Comparison of ENCODE assay signal across 8 mouse cellular contexts in the genomic region with DNA sequence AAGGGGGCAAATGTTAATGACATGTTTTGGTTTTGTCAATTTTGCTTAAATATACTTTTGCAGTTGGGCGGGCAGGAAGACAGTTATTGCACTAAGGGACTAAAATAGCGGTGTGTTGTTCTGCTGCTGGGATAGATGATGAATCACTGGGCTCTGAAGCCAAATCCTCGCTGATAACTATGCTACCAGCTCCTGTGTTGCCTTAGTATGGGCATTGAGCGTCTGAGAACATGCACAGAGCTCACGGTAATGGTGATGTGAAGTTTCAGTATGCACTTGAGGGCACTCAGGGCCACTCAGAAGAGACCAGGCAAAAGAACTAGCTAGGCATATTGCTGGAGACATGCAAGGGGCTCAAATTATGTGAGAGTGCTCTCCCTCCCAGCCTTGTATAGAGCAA.
DNase-seq lines count a peak whose midpoint lies in the region; ATAC-seq and TF ChIP-seq lines count a peak whose summit lies in the region.

No protein-coding gene starts in this region.

- ATAC-seq in hindbrain, postnatal 0 days = no peak

- DNase-seq in cerebellum, adult 11-12 months = peak; percentile 16
- DNase-seq in cerebellum, postnatal 4 days (ENCODE audit: low spot score in 2 of 2) = no peak
- DNase-seq in 3T3-L1 (ENCODE audit: low read depth, low spot score) = peak; percentile 65
- DNase-seq in hindbrain, postnatal 0 days (ENCODE audit: low spot score) = no peak
- no peak for DNase-seq in midbrain, embryonic 10.5 days (ENCODE audit: low spot score)
- no peak for DNase-seq in retina, postnatal 1 day
- no peak for DNase-seq in gastrocnemius, postnatal 4 days (ENCODE audit: low spot score in 2 of 2)

- H3K4me2 ChIP-seq in hindbrain, postnatal 0 days (ENCODE audit: low read depth, low read length) = peak overlapping the region; percentile 76

- 0 out of 2 replicates have a peak, but pooled peaks cover 3% of the 10 kb centered on the region for H3K4me1 ChIP-seq in embryonic fibroblast, embryonic 13.5 days (ENCODE audit: control insufficient read depth, insufficient read depth, low read length)
- H3K4me1 ChIP-seq in hindbrain, postnatal 0 days (ENCODE audit: insufficient read depth, low read length) = no peaks in the 10 kb centered on the region
- H3K4me1 ChIP-seq in midbrain, embryonic 10.5 days = peaks cover 42% of the 10 kb centered on the region

- peak overlapping the region; percentile 60 for H3K9ac ChIP-seq in hindbrain, postnatal 0 days (replicated peaks; ENCODE audit: low read length)

- no peak for TF ChIP-seq CTCF in embryonic fibroblast, embryonic 13.5 days (IDR thresholded peaks at IDR 0.05; ENCODE audit: borderline replicate concordance, insufficient read depth, low read length)
- no peak for TF ChIP-seq CTCF in hindbrain, postnatal 0 days (IDR thresholded peaks at IDR 0.05; ENCODE audit: low read depth)

- 48% methylated on average over 5 of the region's 5 CpGs for WGBS in hindbrain, postnatal 0 days
- WGBS in midbrain, embryonic 10.5 days = 68% methylated on average over 5 of the region's 5 CpGs

- peak; percentile 65; the same call in 1 of the 2 replicates for TF ChIP-seq POLR2A in embryonic fibroblast, embryonic 13.5 days (IDR thresholded peaks at IDR 0.05; ENCODE audit: low read depth, low read length)

- H3K27ac ChIP-seq in embryonic fibroblast, embryonic 13.5 days (ENCODE audit: insufficient read depth, low read length) = peak overlapping the region; percentile 94
- H3K27ac ChIP-seq in hindbrain, postnatal 0 days = no peak overlapping the region
- H3K27ac ChIP-seq in midbrain, embryonic 10.5 days (replicated peaks) = 0 out of 2 replicates have a peak overlapping the region, but pooled peaks have one; percentile 84

- H3K9me3 ChIP-seq in hindbrain, postnatal 0 days (ENCODE audit: low read length) = no peaks in the 10 kb centered on the region
- H3K9me3 ChIP-seq in midbrain, embryonic 10.5 days (replicated peaks) = no peaks in the 10 kb centered on the region

- H3K36me3 ChIP-seq in hindbrain, postnatal 0 days (ENCODE audit: insufficient read depth, low read length) = no peaks in the 10 kb centered on the region
- H3K36me3 ChIP-seq in midbrain, embryonic 10.5 days = no peaks in the 10 kb centered on the region

- H3K27me3 ChIP-seq in hindbrain, postnatal 0 days (ENCODE audit: insufficient read depth, low read length) = no peaks in the 10 kb centered on the region
- H3K27me3 ChIP-seq in midbrain, embryonic 10.5 days (ENCODE audit: low read depth, poor library complexity, severe bottlenecking) = peaks cover 26% of the 10 kb centered on the region

- H3K4me3 ChIP-seq in embryonic fibroblast, embryonic 13.5 days (ENCODE audit: insufficient read depth, low read length) = peak overlapping the region; percentile 90
- peak overlapping the region; percentile 69 for H3K4me3 ChIP-seq in hindbrain, postnatal 0 days (ENCODE audit: low read length)
- peak overlapping the region; percentile 67 for H3K4me3 ChIP-seq in midbrain, embryonic 10.5 days

Comparison
In these comparisons a context has a peak if more than half of its experiments do, and no peak if none do; other contexts are left out.
1. DNase-seq: peak in cerebellum, adult 11-12 months (single experiment) and 3T3-L1 (single experiment); none in cerebellum, postnatal 4 days (0 of 2), hindbrain, postnatal 0 days (single experiment), midbrain, embryonic 10.5 days (single experiment), retina, postnatal 1 day (single experiment) and gastrocnemius, postnatal 4 days (0 of 2).
2. Peak in every context shown above with its lines, with median percentiles within 50 percentile points of each other: H3K4me3 ChIP-seq.